Mouse (Mus musculus) liver, embryonic 12.5 days (tissue): Measurements from ENCODE around the gene Zdhhc14. TPM values are rescaled to one million over a fixed set of nuclear protein-coding genes. Genes with fewer than 3 reads are reported as not detected.

Experiments
- ATAC-seq: fragments of 200-750 bp; cut with Nextera tagmentation; 2 replicates; pipeline ENCODE4 v1.8.0; 2017; ENCODE audit warnings: moderate number of reproducible peaks, mild to moderate bottlenecking, moderate library complexity
- H3K27ac ChIP-seq: fragments of 300-500 bp; sonication (generic); 2 replicates; pipeline ENCODE4 v1.5.1; 2016; ENCODE audit warnings: mild to moderate bottlenecking
- H3K27me3 ChIP-seq: fragments of 300-500 bp; sonication (generic); replicated peaks from 2 replicates; pipeline ENCODE4 v1.6.1; 2016; ENCODE audit warnings: mild to moderate bottlenecking, moderate library complexity
- H3K36me3 ChIP-seq: fragments of 300-500 bp; sonication (generic); 2 replicates; pipeline ENCODE4 v1.6.1; 2016; ENCODE audit warnings: mild to moderate bottlenecking, moderate library complexity
- H3K4me1 ChIP-seq: fragments of 300-500 bp; sonication (generic); 2 replicates; pipeline ENCODE4 v1.6.1; 2016
- H3K4me2 ChIP-seq: fragments of 300-500 bp; sonication (generic); 2 replicates; pipeline ENCODE4 v1.6.1; 2016; ENCODE audit warnings: mild to moderate bottlenecking, moderate library complexity
- H3K4me3 ChIP-seq: fragments of 300-500 bp; sonication (generic); 2 replicates; pipeline ENCODE4 v1.5.1; 2016; ENCODE audit warnings: mild to moderate bottlenecking, moderate library complexity
- H3K9ac ChIP-seq: fragments of 300-500 bp; sonication (generic); 2 replicates; pipeline ENCODE4 v1.6.1; 2016; ENCODE audit warnings: mild to moderate bottlenecking, moderate library complexity
- H3K9me3 ChIP-seq: fragments of 300-500 bp; sonication (generic); replicated peaks from 2 replicates; pipeline ENCODE4 v1.6.1; 2016; ENCODE audit warnings: mild to moderate bottlenecking, moderate library complexity
- WGBS: fragments of 180-500 bp; shearing (Covaris S2); methylation state at CpG from one replicate; pipeline ENCODE4 v1.1.7; 2016; ENCODE audit not compliant: insufficient replicate concordance; 5-methylcytosine and 5-hydroxymethylcytosine counted together
- polyA plus RNA-seq: library from polyadenylated mRNA; unstranded; fragments of >200 nt; fragmentation: Nextera tagmentation; extraction: Ambion mirVana; gene quantifications from 2 replicates; pipeline ENCODE4 v1.2.1, GENCODE M21; 2016

The Zdhhc14 gene
- polyA plus RNA-seq, 1 experiment from 2014 or later: 10.6 TPM

DNA sequence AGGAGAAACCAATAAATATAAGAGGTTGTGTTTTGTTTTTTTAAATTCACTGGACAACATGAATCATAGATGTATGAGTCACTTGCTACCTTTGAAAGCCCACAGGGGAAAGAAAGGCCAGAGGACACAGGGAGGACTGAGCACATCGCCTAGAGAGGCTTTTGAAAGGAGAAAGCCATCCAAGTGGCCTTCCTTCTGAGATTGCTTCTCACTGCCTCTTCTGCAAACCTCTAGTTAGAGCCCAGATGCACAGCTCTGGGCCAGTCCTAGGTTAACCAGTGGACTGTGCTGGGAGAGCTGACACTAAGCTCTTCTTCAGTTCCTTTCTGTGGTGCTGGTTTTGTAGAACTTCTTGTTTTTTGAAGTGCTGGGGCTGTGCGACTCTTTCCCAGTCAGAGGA lies 307.9 kb downstream of the Zdhhc14 start:
- Histone ChIP-seq H3K4me1 (peaks cover 69% of the 10 kb centered on the region), H3K36me3 (no peaks in the 10 kb centered on the region), H3K4me3 (no peak overlapping the region), H3K4me2 (peak overlapping the region; percentile 66), H3K27me3 (no peaks in the 10 kb centered on the region), H3K9me3 (no peaks in the 10 kb centered on the region), H3K27ac (no peak overlapping the region), H3K9ac (no peak overlapping the region)
- no peak for ATAC-seq
- 57% methylated on average over 2 of the region's 2 CpGs for WGBS

DNA sequence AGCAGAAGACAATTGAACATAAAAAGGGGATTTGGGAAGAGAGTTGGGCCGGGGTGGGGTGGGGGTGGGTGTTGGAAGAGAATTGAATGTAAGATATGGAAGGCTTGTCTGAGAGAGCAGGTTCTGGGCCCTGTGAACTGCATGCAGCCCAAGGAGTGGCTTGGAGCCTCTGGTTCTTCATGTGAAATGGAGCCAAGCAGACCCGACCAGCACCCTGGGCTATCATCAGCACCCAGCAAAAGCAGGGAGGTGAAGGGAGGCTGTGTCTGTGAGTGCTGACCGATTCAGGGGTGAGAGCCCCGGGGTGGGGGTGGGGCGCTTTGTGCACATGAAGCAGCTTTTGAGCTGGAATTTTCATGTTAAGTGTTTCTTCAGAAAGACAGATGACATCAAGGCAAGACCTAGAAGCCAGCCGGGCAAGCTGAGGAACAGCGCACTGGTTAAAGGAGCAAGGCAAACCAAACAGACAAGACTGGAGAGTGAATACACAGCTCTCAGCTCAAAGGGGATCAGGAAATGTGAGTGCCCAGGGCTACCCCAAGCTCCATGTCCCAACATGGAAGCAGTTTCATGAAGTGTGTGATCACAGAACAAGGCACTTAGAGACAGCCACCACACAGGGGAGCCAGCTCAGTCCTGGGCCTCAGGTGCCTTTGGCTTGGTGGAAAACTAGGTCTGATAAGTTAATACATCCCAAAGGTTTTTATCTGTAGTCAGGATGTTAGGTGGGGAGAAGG lies 308.6 kb downstream of the Zdhhc14 start:
- H3K36me3 ChIP-seq: no peaks in the 10 kb centered on the region
- H3K4me3 ChIP-seq: no peak overlapping the region
- H3K27ac ChIP-seq: no peak overlapping the region
- H3K27me3 ChIP-seq: no peaks in the 10 kb centered on the region
- H3K9me3 ChIP-seq: no peaks in the 10 kb centered on the region
- ATAC-seq: no peak
- H3K4me2 ChIP-seq: peak overlapping the region; percentile 66
- 0 out of 2 replicates have a peak overlapping the region, but pooled peaks have one; percentile 19 for H3K9ac ChIP-seq
- WGBS: 66% methylated on average over 7 of the region's 7 CpGs
- peaks cover 66% of the 10 kb centered on the region for H3K4me1 ChIP-seq

DNA sequence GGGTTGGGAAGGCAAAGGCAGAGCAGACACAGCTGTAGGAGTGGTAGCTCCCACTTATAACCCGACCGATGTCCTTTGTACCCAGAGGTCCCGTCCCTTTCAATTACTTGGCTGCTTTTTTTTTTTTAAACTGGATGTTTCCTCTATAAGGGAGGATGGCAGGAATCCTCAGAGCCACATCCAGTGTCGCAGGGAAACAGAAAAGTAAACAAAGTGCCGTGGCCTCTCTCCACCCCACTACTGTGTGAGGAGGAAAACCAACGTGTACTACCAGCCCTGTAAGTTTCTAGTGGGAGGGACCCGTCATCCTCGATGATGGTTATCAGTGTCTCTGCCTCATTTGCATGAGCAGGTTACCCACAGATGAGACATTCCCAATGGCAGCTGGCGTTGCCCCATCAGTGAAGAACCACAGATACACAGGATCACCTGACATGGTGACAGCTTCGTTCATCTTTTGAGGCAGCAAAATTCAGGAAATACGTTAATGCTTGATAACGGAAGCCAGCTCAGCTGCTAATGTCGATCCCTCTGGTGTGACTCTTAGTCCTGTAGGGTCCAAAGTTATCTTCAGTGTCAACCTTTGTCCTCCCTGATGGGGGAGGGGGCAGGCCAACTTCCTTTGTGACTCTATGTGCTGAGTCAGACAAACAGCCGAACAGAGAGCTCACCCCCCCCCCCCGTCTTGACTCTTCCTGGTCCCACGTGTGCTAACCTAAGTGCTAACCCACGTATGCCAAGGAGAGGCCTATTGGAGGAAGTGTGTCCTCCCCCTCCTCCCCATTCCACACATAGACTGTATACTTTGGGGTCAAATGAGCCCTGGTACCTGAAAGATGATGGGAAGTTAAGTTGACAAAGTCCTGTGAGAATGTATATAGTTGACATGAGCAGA lies 309.7 kb downstream of the Zdhhc14 start:
- Histone ChIP-seq H3K4me3 (no peak overlapping the region), H3K36me3 (no peaks in the 10 kb centered on the region), H3K9ac (no peak overlapping the region), H3K4me2 (peak overlapping the region; percentile 34), H3K27me3 (no peaks in the 10 kb centered on the region), H3K9me3 (no peaks in the 10 kb centered on the region), H3K4me1 (peaks cover 57% of the 10 kb centered on the region), H3K27ac (no peak overlapping the region)
- WGBS: 22% methylated on average over 17 of the region's 17 CpGs
- ATAC-seq: no peak

DNA sequence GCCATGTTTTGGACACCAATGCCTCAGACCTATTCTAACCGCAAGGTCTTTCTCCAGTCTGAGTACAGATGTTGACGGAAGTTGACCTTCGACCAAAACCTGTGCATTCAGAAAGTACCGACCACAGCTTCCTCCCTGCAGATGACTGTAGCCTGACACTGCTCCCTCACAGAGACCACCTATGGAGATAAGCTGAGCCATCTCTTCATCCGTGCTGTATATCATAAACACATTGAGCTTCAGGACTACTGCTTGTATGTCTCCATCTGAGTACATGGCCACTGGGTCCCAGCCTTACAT lies 310.2 kb downstream of the Zdhhc14 start:
- 40% methylated on average over 5 of the region's 5 CpGs for WGBS
- H3K4me1 ChIP-seq: peaks cover 51% of the 10 kb centered on the region

More for the DNA sequence above, 310.2 kb downstream of the Zdhhc14 start:
- no peak overlapping the region for H3K4me3 ChIP-seq
- no peak for ATAC-seq
- no peak overlapping the region for H3K9ac ChIP-seq
- no peak overlapping the region for H3K4me2 ChIP-seq
- no peaks in the 10 kb centered on the region for H3K36me3 ChIP-seq
- H3K27ac ChIP-seq: no peak overlapping the region
- no peaks in the 10 kb centered on the region for H3K9me3 ChIP-seq
- H3K27me3 ChIP-seq: no peaks in the 10 kb centered on the region

Other genes with a start within 250 kb of the Zdhhc14 start
- not detected in 2 replicates for gene Ldhal6b, start 73.8 kb upstream of the Zdhhc14 start, polyA plus RNA-seq
- gene Tmem242, start 52.3 kb upstream of the Zdhhc14 start, polyA plus RNA-seq: 52.6 and 52.8 TPM in 2 replicates